Mouse (Mus musculus): ENCODE results near the gene Fbll1. TPM values are rescaled to one million over a fixed set of nuclear protein-coding genes. Genes with fewer than 3 reads are reported as not detected.

Fbll1 gene
- polyA plus RNA-seq (2012; ENCODE audit: low replicate concordance), result not detected in 2 replicates

GRCm38 (mm10) chr11:35798874-35799273 is at the start of gene Fbll1:
TSS of gene Fbll1 (minus strand) at chr11:35798884.

GRCm38 (mm10) chr11:35834022-35834760 is 35.5 kb upstream of the Fbll1 start, which contains the start of gene Rars:
TSS of gene Rars (minus strand) at chr11:35834506.

GRCm38 (mm10) chr11:35769188-35769745 is 29.4 kb downstream of the Fbll1 start, which contains the start of gene Pank3:
TSS of gene Pank3 (plus strand) at chr11:35769484.

Other genes starting within 250 kb of the Fbll1 start
- 3.5 and 4.6 TPM in 2 replicates for gene Pank3, start 29.4 kb downstream of the Fbll1 start, polyA plus RNA-seq (2012; ENCODE audit: low replicate concordance)
- 3.5 and 4.2 TPM in 2 replicates for gene Rars, start 35.6 kb upstream of the Fbll1 start, polyA plus RNA-seq (2012; ENCODE audit: low replicate concordance)
- 0.08 TPM in 1 of 2 replicates, not detected in the other for gene Wwc1, start 181.6 kb upstream of the Fbll1 start, polyA plus RNA-seq (2012; ENCODE audit: low replicate concordance)

Data from leukemia stem cell, adult 10-12 weeks (primary cell).